Mouse (Mus musculus) G1E (cell line): ENCODE measurements at regions not wholly inside any gene's neighbourhood (a gene's known extent, or its start where the extent isn't known, plus 50 kb on each side); places are given as distances from the start of the nearest gene placed in this dataset.

Experiments
- ATAC-seq: 2 replicates; pipeline ENCODE4 v1.8.0; 2016; ENCODE audit warnings: mild to moderate bottlenecking; ENCODE audit not compliant: insufficient number of reproducible peaks, poor library complexity, low FRiP score, severe bottlenecking; ENCODE audit errors: extremely low read depth
- DNase-seq: peaks from one replicate; pipeline ENCODE4 v3.0.0; 2012; ENCODE audit warnings: low spot score
- H3K27me3 ChIP-seq: 2 replicates; pipeline ENCODE4 v1.6.1; 2012; ENCODE audit warnings: mild to moderate bottlenecking, low read length, inconsistent platforms; ENCODE audit not compliant: insufficient read depth
- H3K36me3 ChIP-seq: replicated peaks from 2 replicates; pipeline ENCODE3; 2012; ENCODE audit warnings: mild to moderate bottlenecking, inconsistent platforms
- H3K4me1 ChIP-seq: 2 replicates; pipeline ENCODE4 v1.6.1; 2012; ENCODE audit warnings: low read depth, low read length, inconsistent platforms, mixed read lengths; ENCODE audit not compliant: insufficient read depth
- H3K4me3 ChIP-seq: 2 replicates; pipeline ENCODE4 v1.5.1; 2012; ENCODE audit warnings: low read depth, mild to moderate bottlenecking, inconsistent platforms, low read length, moderate library complexity, mixed read lengths
- H3K9me3 ChIP-seq: replicated peaks from 2 replicates; pipeline ENCODE4 v1.6.1; 2012; ENCODE audit warnings: inconsistent platforms
- CTCF ChIP-seq: IDR thresholded peaks from 2 replicates; pipeline ENCODE4 v1.5.1; 2012; ENCODE audit warnings: low read depth, low read length, inconsistent platforms, mixed read lengths
- GATA1 ChIP-seq: IDR thresholded peaks from 2 replicates; pipeline ENCODE4 v1.6.1; 2012; ENCODE audit warnings: borderline replicate concordance, low read length, inconsistent platforms, mixed read lengths
- GATA2 ChIP-seq: IDR thresholded peaks from 2 replicates; pipeline ENCODE4 v1.6.1; 2012; ENCODE audit warnings: low read depth, low read length, inconsistent platforms, borderline replicate concordance
- POLR2AphosphoS5 ChIP-seq: IDR thresholded peaks from 2 replicates; pipeline ENCODE4 v1.6.1; 2012; ENCODE audit warnings: low read depth, low read length, inconsistent platforms; ENCODE audit not compliant: insufficient replicate concordance
- TAL1 ChIP-seq: conservative IDR thresholded peaks from 2 replicates; pipeline ENCODE4 v1.6.1; 2012; ENCODE audit warnings: low read depth, low read length, inconsistent platforms, mixed read lengths

- DNase-seq: no peak
- peaks cover 29% of the 10 kb centered on the region for H3K4me1 ChIP-seq
- ATAC-seq: no peak
- H3K36me3 ChIP-seq: no peaks in the 10 kb centered on the region
- H3K27me3 ChIP-seq: 0 out of 2 replicates have a peak, but pooled peaks cover 3% of the 10 kb centered on the region
- no peak overlapping the region for H3K4me3 ChIP-seq
- TF ChIP-seq POLR2AphosphoS5 (no peak), GATA1 (no peak), GATA2 (no peak), CTCF (no peak), TAL1 (no peak)
- no peaks in the 10 kb centered on the region for H3K9me3 ChIP-seq
Observed at GRCm38 (mm10) chr5:75444024-75444604, 130.6 kb upstream of the Kit start.

- peaks cover 41% of the 10 kb centered on the region for H3K4me1 ChIP-seq
- ATAC-seq (no peak), DNase-seq (no peak)
- no peak for TF ChIP-seq GATA1
- TF ChIP-seq GATA2: no peak
- no peak for TF ChIP-seq POLR2AphosphoS5
- no peak for TF ChIP-seq TAL1
- TF ChIP-seq CTCF: no peak
- H3K9me3 ChIP-seq: no peaks in the 10 kb centered on the region
- H3K27me3 ChIP-seq: 0 out of 2 replicates have a peak, but pooled peaks cover 3% of the 10 kb centered on the region
- H3K36me3 ChIP-seq: no peaks in the 10 kb centered on the region
- no peak overlapping the region for H3K4me3 ChIP-seq
Observed at GRCm38 (mm10) chr5:75446386-75446785, 128.3 kb upstream of the Kit start.

DNA sequence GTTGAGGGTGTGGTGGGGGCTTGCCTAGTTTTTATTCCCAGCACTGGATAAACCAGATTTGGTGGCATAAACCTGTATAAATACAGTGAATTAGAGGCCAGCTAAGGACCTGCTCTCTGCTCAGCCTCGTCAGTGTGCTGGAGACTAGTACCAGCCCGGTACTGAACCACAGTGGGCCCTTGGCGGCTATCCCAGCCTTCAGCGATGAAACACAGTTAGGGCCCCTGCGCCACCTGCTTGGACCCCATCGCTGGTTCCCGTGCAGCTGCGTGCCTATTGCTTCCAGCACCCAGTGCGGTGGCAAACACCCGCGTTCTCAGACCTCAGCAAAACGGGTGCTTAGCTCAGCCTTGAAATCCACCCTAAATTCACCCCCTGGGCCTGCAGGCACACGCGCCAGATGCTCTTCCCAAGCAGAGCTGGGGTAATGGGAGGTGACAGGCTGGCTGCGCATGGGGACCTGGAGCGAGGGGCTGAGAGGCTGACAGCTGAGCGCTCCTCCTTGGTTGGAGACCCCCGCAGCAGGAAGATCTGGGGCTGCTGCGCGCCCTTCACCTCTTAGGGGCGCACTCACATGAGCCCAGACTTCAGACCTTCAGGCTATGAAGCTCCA is 124.7 kb upstream of the Kit start:
- Histone ChIP-seq H3K9me3 (no peaks in the 10 kb centered on the region), H3K4me3 (no peak overlapping the region), H3K4me1 (peaks cover 48% of the 10 kb centered on the region), H3K36me3 (no peaks in the 10 kb centered on the region), H3K27me3 (0 out of 2 replicates have a peak, but pooled peaks cover 3% of the 10 kb centered on the region)
- no peak for ATAC-seq
- no peak for DNase-seq
- no peak for TF ChIP-seq GATA1
- no peak for TF ChIP-seq POLR2AphosphoS5
- TF ChIP-seq CTCF: no peak
- no peak for TF ChIP-seq TAL1
- TF ChIP-seq GATA2: no peak

DNA sequence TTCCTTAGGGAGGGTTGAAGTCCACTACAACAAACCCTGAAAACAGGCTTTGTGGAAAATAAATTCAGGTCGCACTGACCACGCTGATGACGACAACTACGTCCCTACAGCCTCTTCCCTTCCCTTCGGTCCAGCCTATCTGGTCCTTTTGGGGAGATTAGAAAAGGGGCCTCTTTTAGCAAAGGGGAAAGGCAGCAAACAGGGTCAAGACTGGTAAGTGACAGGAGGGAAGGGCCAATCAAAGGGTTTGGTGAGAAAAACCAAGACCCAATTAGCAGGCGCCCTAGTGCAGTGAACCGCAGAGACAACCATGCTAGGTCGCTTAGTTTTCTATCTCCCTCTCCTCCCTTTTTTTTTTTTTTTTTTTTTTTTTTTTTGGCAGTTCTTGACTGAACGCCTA is 124.2 kb upstream of the Kit start:
- no peak for DNase-seq
- ATAC-seq: no peak
- no peak for TF ChIP-seq GATA2
- TF ChIP-seq POLR2AphosphoS5: no peak
- no peak for TF ChIP-seq TAL1
- no peak for TF ChIP-seq GATA1
- TF ChIP-seq CTCF: no peak
- Histone ChIP-seq H3K4me3 (no peak overlapping the region), H3K4me1 (peaks cover 50% of the 10 kb centered on the region), H3K27me3 (0 out of 2 replicates have a peak, but pooled peaks cover 3% of the 10 kb centered on the region), H3K9me3 (no peaks in the 10 kb centered on the region), H3K36me3 (no peaks in the 10 kb centered on the region)

DNA sequence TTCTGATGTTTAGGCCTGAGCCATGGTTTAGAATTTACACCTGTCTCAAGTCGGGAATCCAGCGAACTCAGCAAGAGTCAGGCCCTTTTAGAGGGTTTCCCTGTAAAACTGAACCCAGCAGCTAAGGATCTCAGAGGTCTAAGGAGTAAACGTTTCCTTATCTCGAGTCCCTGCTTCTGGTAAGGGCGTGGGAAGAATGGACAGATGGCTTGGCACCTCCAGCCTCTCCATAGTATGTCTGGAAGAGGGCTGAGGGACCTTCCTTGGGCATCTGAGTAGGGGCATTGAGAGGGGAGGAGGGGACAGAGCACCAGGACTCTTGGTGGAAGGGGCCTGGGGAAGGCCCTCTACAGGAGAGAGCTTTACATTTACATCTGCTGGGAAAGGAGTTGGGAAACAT is 123.6 kb upstream of the Kit start:
- H3K4me1 ChIP-seq: peaks cover 54% of the 10 kb centered on the region
- no peaks in the 10 kb centered on the region for H3K9me3 ChIP-seq
- DNase-seq (no peak), ATAC-seq (no peak)
- TF ChIP-seq TAL1: no peak
- no peak for TF ChIP-seq CTCF
- no peak for TF ChIP-seq GATA1
- TF ChIP-seq GATA2: no peak
- TF ChIP-seq POLR2AphosphoS5: no peak
- H3K4me3 ChIP-seq: no peak overlapping the region
- no peaks in the 10 kb centered on the region for H3K36me3 ChIP-seq
- 0 out of 2 replicates have a peak, but pooled peaks cover 3% of the 10 kb centered on the region for H3K27me3 ChIP-seq

GRCm38 (mm10) chr5:75451693-75452092 is 123.0 kb upstream of the Kit start:
- no peak for DNase-seq
- H3K36me3 ChIP-seq: no peaks in the 10 kb centered on the region
- no peak for TF ChIP-seq GATA2
- no peak for TF ChIP-seq TAL1
- no peak for TF ChIP-seq CTCF
- no peak for TF ChIP-seq POLR2AphosphoS5
- TF ChIP-seq GATA1: no peak
- H3K27me3 ChIP-seq: 0 out of 2 replicates have a peak, but pooled peaks cover 3% of the 10 kb centered on the region
- H3K9me3 ChIP-seq: no peaks in the 10 kb centered on the region
- peaks cover 57% of the 10 kb centered on the region for H3K4me1 ChIP-seq
- no peak overlapping the region; the same call in 1 of the 2 replicates for H3K4me3 ChIP-seq
- no peak for ATAC-seq
